Mouse (Mus musculus) CH12.LX (cell line): ENCODE data around the gene Oit3.
A peak's percentile ranks its signal among the peaks of the same experiment; 100 is the strongest.

ENCODE experiments used
- CTCF ChIP-seq, 2 experiments: IDR thresholded peaks in 1 of 2; conservative IDR thresholded peaks in 1 of 2; 2 replicates each; pipeline ENCODE4 v1.5.1; 2011 to 2012; ENCODE audit warnings: low read depth in 2 of 2, low read length in 2 of 2, improper control_type of control experiment in 1 of 2, inconsistent platforms in 1 of 2, mild to moderate bottlenecking in 1 of 2, moderate library complexity in 1 of 2
- MAX ChIP-seq: IDR thresholded peaks from 2 replicates; pipeline ENCODE4 v1.6.1; 2011; ENCODE audit warnings: low read length, improper control_type of control experiment
- MAZ ChIP-seq: IDR thresholded peaks from 2 replicates; pipeline ENCODE4 v1.6.1; 2012; ENCODE audit warnings: low read depth, mild to moderate bottlenecking, inconsistent platforms, low read length, improper control_type of control experiment, moderate library complexity
- MXI1 ChIP-seq: IDR thresholded peaks from 2 replicates; pipeline ENCODE4 v1.6.1; 2011; ENCODE audit warnings: mild to moderate bottlenecking, low read depth, low read length, improper control_type of control experiment
- NELFE ChIP-seq: IDR thresholded peaks from 2 replicates; pipeline ENCODE4 v1.6.1; 2011; ENCODE audit warnings: low read depth, low read length, improper control_type of control experiment

- TF ChIP-seq CTCF (conservative IDR thresholded peaks at IDR 0.05 in 1 of 2, IDR thresholded peaks at IDR 0.05 in 1 of 2; ENCODE audit: low read depth in 2 of 2, low read length in 2 of 2) (peak; percentile 38 to 39; a peak in 3 of 4 replicates), NELFE (no peak), MAX (no peak), MAZ (no peak), MXI1 (no peak)
Observed at GRCm38 (mm10) chr10:59378728-59379127, 62.9 kb downstream of the Oit3 start.
